Mouse (Mus musculus): ENCODE results near the gene Plcg2.

Gene Plcg2

DNA sequence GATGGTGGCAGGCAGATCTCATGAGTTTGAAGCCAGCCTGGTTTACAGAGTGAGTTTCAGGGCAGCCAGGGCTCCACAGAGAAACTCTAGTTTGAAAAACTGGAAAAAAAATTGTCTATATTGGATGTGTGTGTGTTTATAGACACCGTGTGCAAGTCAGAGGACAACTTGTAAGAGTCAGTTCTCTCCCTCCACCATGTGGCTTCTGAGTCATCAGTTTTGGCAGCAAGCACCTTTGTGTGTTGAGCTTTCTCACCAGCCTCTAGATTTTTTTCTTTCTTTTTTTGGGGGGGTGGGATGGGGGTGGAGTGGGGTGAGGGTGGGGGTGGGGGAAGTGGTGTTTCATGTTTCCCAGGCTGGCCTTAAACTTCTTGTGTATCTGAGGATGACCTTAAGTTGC, 12.8 kb upstream of the Plcg2 start:
- no peak for DNase-seq (ENCODE audit: low spot score in 2 of 2)

DNA sequence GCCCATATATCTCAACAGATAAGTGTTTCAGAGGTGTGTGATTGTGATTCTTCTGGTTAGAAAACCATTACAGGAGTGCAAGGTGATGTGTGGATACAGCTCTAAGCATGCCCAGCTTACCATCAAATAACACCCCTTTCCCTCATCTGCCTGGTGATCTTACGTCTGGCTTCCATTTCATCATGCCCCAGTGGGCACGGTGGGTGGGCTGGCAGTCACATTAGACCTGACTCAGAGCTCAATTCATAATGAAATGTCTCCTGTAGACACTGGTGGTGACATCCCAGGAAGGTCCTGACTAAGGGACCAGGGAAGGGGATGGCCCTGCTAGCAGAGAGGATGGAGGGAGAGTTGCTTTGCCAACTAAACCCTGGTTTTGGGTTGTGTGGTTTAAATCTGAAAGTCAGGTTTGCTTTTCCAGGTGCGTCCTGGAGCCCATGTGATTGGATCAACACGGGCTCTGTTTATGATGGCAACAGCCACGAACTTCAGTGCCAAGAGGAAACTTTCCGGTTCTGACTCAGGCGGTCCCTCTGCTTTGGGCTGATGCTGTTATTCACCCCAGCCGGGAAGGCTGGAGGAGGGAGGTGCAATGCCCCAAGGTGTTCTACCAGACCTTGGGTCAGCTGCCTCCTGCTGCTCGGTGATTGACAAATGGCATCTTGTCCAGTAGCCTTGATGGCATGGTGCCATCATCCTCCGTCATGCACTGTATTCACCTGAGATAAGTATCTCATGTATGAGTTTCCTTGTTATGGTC, 9.7 kb upstream of the Plcg2 start:
- no peak for DNase-seq (ENCODE audit: low spot score in 2 of 2)

DNA sequence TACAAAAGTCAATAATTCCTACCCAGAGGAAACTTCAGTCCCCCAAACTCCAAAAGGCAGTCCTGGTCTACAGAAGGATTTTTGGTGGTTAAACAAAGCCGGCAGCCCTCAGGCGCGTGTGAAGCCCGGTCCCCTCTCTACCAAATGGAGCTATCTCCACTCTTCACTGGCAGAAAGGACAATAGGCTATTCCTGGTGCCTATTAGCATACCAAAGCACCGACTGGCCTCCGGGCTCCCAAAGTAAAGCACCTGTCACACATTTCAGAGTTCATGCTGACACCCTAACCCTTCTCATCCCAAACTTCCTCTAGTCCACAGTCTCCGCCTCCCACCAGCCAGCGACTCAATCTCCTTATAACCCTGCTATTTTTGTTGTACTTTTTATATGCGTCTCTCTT, 4.5 kb upstream of the Plcg2 start:
- no peak for DNase-seq (ENCODE audit: low spot score in 2 of 2)

DNA sequence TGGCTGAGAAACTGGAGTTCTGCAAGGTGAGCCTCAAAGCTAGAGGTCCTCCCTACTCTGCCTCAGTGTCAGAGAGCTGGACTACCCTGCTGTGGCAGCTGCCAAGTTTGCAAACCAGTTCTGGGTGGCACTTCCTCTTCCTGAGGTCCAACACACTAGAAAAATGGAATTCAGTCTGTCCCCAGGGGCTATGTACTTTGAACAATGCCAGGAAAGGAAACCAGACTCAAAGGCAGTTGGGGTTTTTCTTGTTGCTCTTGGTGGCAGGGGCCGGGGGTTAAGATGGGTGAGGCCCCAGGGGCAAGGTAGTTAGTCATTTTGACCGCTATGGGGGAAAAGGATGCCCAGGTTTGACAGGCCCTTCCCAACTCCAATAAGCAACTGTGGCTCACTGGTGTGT, 3.2 kb upstream of the Plcg2 start:
- no peak for DNase-seq (ENCODE audit: low spot score in 2 of 2)

DNA sequence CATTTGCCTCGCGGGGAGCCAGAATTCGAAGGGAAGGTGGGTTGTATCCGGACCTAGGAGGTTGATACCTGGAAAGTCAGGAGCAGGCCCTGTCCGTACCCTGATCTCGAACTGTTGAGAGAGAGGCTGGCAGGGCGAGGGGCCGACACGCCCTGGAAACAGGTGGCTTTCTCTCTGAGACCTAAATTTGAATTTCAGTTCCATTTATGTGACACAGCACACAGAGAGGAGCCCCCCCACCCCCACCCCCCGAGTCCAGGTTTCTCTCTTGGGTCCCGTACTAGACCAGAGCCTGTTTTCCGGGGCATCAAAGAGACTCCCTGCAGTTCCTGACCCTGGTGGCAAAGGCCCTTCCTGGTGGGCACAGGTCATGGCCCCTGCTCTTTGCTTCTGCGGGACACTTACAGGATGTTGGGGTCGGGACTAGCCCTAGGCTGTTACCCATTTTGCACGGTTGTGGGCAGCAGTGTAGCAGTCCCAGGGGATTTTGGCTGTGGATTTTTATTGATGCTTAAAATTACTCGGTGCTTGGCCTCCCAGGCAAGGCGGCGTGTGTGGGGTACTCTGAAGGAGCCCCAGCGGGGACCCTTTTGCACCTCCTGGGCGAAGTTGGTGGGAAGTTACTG, 937 bp downstream of the Plcg2 start:
- DNase-seq (ENCODE audit: low spot score in 2 of 2), result peak in 1 of 2 experiments; percentile 31

DNA sequence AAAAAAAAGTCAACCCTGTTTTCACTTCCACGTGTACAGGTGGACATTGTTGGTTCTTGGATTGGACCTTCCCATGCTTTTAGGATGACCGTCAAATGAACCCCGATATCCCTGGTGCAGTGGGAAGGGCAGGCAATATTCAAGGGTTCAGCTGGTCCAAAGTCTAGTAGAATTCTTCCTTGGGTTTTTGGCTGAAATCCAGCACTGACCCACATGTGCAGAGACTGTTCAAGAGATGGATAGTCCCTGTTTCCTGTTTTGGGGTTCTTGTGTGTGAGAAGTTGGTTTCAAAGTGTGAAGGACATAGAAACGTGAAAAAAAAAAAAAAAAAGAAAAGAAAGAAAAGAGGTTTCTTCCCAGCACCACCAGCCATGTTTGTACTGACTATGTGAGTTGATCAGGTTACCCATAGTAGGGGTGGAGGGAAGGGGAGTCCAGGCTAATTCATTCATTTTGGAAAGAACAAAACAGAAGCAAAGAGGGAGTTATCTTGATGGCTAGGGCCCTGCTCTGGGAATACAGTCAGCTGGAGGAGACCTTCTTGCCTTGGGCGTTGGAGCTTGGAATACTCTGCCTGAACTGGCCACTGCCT, 2.2 kb downstream of the Plcg2 start:
- no peak for DNase-seq (ENCODE audit: low spot score in 2 of 2)

DNA sequence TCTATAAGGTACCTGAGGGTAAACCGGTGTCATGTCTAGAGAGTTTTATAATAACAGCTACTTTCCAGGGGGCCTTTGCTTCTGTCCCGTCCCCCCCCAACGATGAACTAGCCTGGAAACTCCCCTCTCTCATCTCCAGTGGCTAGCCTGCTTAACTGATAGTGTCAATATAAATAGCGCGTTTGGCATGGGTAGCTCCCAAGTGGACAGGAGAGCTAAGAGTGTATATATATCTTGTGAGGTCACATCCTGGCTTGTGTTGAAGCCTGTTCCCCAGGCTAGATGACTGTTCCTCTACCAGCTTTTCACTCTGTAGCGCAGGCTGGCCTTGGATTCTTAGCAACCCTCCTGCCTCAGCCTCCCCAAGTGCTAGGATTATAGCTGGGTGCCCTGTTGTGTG, 3.2 kb downstream of the Plcg2 start:
- DNase-seq (ENCODE audit: low spot score in 2 of 2), result no peak

DNA sequence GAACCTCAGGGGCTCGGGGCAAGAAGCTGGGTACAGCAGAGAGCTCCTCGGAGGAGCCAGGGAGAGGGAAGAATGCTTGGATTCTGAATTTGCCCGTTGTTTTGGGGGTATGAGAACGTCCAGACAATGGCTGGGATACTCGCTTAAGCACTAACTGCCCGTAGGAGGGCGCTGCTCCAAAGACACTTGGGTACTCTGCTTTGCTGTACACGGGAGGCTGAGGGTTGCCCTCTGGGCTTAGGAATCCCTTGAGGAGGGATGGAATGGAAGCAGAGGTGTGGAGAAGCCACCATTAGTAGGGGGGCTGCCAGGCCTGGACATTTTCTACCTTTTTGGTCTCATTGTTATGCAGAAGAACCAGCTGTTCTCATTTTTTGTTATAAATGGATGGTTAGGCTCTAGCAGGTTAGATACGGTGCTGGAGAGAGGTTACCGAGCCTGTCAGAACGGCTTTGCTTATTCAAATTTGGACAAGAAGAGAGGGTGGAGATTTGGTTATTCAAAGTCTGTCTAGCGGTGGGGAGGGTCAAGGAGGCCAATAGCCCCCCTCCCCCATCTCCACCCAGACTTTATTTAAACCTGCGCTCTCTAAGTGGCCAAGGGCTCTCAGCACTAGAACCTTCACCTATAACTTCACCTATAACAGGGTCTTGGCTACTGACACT, 5.4 kb downstream of the Plcg2 start:
- DNase-seq (ENCODE audit: low spot score in 2 of 2), result no peak

DNA sequence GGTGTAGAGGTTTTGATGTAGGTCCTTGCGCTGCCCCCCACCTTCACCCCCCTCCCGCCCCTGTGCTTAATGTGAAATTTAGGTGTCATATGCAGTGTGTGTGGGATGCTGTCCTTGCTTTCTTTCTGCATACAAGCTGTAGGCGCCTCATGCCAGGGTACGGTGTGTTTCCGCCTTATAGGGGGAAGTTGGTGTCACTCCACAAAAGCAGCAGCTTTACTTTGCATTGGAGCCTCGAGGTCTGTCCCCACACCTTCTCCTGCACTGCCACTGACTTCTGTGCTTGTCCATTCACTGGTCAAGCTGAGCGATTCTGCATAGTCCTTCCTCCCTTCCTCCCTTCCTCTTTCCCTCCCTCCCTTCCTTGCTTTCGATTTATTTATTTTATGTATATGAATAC, 9.6 kb downstream of the Plcg2 start:
- no peak for DNase-seq (ENCODE audit: low spot score in 2 of 2)

DNA sequence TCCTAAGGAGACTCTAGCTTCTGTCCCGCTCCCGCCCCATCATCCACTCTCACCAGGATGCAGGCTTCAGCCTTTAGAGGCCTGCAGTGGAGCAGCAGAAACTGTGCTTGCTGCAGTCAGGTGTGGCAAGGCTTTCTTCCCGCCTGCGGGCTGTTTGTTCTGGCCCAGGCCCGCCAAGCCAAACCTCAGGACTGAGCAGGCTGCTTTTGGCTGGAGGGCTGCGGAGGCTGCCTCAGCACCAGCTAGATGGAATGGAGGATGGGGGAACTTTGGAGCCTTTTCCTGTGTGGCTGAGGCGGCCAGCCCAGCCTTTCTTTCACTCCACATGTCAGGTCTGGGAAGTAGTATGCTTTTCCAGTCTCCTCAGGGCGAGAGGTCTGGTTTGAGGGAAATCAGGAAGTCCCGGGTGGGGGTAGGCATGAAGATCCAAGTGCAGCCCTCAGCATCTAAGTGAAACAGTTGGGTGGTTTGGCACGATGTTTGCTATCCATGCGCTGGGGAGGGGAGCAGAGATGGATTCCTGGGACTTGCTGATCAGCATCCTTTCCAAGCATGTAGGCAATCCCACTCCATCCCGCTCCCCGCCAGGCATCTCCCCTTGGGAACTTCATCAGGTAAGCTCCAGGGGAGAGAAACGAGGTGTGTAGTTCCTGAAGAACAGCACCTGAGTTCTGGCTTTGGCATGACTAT, 18.9 kb downstream of the Plcg2 start:
- no peak for DNase-seq (ENCODE audit: low spot score in 2 of 2)

DNA sequence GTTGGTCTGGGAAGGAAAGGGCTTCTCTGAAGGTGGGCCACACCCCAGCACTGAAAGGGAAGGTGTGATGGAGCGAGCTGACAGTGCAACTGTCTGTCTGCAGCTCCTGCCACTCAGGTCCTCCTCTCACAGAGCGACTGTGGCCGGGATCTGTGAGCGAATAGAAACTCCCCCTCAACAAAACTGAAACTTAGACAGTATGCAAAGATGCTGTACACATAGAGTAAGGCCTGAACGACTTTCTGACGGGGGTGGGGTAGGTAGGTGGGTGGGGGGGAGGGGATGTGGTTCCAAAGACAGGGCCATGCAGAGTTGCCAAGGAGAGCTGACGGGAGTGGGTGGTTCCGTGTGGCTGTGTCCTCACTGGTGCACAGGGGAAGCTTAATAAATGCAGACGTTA, 19.8 kb downstream of the Plcg2 start:
- DNase-seq (ENCODE audit: low spot score in 2 of 2), result no peak

DNA sequence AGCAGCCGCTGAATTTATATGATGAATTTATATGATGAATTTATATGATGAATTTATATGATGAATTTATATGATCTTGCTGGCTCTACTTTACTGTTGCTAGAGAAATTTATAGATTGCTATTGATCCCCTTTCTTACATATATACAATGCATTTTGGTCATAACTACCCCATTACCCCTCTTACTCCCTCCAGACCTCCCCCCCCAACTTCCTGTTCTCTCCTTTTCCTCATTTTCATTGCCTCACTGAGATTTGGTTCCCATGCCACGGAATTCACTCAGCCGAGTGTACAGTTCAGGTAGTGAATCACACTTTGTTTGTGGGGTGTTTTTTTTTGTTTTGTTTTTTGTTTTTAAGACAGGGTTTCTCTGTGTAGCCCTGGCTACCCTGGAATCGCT, 20.8 kb downstream of the Plcg2 start:
- no peak for DNase-seq (ENCODE audit: low spot score in 2 of 2)

DNA sequence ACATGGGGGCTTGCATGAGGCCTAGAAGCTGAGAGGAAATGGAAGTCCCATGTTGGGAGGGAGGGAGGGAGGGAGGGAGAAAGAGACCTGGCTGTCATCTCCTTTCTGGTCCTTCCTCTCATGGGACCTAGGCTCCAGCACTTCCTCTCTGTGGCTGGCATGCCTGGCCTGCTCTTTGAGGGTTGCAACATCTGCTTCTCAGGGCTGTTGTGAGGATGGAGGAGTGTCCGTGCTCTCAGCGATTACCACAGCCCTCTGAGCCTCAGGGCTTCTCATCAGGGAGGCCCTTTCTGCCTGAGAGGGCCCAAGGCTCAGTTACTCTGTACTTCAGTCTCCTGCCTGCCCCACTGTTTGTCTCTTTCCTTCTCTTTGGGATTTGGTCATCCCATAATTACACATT, 28.1 kb downstream of the Plcg2 start:
- DNase-seq (ENCODE audit: low spot score in 2 of 2), result peak; percentile 57 to 73

DNA sequence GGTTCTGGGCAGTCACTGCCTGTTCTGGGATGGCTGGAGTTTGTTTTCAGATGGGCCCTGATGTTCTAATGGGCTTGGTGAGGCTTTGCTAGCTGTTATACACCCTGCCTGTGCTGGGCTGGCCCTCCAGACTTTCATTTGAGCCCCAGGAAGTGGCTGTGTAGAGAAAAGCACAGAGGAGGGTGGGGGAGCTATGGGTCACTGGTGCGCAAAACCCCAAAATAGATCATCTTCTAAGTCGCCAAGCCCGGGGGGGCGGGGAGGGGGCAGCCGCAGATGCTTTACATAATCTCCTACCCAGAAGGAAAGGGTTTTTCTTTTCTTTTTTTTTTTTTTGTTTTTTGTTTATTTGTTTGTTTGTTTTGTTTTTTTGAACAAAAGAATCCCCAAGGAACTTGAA, 29.9 kb downstream of the Plcg2 start:
- peak; percentile 53 to 73 for DNase-seq (ENCODE audit: low spot score in 2 of 2)

DNA sequence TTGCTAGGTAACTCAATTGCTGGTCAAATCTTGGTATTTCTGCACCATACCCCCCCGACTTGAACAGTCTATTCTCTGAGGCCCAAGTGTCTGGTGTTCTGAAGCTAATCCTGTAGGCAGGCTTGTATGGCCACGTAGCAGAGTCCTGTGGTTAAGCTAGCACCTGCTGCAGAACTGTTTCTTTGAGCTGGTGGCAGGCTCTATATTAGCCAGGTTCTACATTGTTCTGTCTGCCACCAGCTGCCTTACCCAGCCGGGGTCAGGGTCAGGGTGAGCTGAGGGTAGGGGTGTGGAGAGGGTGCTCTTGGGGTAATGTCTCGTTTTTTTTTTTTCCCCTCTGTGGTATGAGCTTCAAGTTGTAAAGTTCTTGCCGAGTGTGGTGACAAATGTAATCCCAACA, 31.1 kb downstream of the Plcg2 start:
- DNase-seq (ENCODE audit: low spot score in 2 of 2), result no peak

DNA sequence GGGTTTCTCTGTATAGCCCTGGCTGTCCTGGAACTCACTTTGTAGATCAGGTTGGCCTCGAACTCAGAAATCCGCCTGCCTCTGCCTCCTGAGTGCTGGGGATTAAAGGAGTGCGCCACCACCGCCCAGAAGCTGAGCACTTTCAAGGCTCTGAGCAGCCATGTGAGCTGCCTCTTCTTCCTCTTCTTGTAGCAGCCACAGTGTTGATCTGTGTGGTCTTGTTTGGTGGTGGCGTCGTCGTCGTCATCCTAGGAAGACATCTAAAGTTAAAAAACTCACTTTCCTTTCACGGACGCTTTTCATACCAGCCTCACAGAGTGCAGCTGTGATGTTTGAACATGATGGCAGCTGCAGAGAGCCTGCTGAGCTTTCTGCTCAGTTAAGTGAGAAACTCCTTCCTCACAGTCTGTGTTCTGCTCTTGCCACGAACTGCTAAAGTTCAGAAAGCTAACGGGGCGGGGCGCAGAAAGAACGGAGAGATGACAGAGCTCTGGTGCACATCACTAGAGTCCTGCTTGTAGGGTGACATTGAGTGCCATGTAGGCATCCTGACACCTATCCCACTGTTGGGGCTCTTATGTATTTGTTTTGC, 34.4 kb downstream of the Plcg2 start:
- no peak for DNase-seq (ENCODE audit: low spot score in 2 of 2)

DNA sequence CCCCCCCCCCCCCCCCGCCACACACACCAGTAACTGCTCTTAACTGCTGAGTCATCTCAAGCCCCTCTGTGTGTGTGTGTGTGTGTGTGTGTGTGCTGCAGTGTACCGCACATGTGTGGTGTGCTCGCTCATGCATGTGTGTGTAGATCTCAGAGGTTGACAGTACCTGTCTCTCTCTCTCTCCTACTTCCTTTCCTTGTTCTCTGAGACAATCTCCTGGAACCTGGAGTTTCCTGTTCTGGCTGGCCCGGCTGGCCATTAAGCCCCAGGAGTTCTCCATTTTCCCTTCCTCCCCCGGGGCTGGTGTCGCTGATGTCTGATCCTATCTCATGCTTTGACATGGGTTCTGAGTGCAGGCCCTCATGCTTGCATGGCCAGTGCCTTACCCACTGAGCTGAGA, 38.8 kb downstream of the Plcg2 start:
- DNase-seq (ENCODE audit: low spot score in 2 of 2), result no peak

DNA sequence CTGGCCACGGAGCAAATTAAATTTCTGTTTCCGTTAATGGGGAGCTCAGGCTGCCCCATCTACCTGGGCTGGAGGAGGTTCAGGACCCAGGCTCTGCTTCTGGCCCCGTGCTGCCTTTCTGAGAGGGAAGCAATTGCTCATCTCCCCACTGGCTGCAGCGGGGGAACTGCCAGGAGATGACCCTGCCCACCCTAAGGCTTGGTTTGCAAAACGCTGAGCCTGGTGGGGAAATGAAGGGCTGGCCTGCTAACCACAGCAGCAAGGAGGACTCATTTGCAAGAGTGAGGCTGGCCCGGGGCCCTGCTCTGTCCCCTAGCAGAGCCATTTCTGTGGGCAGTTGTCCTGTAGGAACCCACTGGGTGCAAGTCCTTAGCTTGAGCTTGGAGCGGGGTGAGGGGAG, 39.7 kb downstream of the Plcg2 start:
- DNase-seq (ENCODE audit: low spot score in 2 of 2), result peak; percentile 48 to 73

DNA sequence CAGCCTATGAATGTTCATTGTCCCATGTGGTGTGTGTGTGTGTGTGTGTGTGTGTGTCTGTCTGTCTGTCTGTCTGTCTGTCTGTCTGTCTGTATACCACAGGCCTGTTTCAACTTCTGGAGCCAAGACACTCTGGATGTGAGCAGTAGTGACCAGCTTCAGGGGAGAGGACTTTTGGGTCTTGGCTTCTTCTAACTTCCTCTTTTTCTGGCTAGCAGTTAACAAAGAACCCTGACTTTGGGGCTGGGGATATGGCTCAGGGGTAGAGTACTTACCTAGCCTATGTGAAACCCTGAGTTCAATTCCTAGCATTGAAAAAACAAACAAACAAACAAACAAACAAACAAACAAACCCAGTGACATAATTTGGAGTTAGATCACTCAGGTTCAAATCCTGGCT, 44.9 kb downstream of the Plcg2 start:
- DNase-seq (ENCODE audit: low spot score in 2 of 2), result no peak

DNA sequence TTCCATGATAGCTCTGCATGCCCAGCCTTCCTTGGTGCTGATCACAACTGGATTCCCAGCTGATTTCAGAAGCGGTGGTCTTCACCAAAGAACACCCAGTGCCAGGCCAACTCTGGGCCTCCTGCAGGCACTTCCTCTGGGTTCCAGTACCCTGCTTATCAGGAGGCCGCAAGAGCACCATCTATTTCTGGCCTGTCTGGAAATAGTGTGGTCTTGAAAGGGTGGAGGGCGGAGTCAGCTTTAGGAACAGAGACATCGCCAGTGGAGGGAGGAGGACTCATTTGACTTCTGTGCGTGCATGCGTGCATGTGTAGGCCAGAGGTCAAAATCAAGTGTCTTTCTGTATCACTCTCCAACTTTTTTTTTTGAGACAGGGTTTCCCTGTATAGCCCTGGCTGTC, 45.7 kb downstream of the Plcg2 start:
- DNase-seq (ENCODE audit: low spot score in 2 of 2), result peak in 1 of 2 experiments; percentile 35

DNA sequence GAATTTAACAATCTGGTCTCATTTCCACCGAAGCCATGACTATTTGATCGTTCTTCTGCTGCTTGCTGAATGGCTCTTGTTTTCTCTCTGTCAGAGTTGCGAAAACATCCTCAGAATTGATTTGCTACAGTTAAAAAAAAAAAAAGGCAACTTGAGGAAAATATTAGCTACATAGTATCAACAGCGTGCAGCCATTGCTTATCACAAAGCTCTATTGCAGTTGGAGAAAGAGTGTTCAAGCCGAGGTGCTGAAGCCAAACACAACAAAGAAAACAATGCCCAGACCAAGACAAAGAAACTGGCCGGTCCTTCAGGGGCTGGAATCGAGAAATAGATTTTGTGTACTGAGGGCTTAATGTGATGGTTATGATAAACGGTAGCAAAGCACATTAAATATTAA, 47.0 kb downstream of the Plcg2 start:
- DNase-seq (ENCODE audit: low spot score in 2 of 2), result no peak

DNA sequence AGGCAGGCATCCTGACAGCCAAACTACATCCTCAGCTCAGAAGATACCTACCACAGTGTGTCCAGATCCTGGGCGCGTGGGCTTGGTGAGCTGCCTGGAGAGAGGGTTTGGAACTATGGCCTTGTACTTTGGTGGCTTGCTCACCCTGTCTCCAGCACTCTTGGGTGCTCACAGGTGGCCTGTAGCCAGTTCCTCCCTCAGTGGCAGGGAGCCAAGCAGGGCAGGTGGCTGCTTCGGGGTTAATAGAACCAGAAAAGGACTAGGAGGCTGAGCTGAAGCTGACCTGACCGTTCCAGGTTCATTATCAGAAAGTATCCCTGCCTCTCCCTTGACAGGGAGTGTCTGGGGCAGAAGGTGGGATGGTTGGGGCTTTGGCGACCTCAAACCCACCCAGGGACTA, 48.3 kb downstream of the Plcg2 start:
- DNase-seq (ENCODE audit: low spot score in 2 of 2), result no peak
